Comparison of ENCODE assay signal across 9 mouse cellular contexts in genomic region chr5:65156853-65157252, GRCm38 (mm10). TPM values are rescaled to one million over a fixed set of nuclear protein-coding genes. Genes with fewer than 3 reads are reported as not detected.
DNase-seq lines count a peak whose midpoint lies in the region; ATAC-seq and TF ChIP-seq lines count a peak whose summit lies in the region.
"Had no signal": no experiment of that assay in that cellular context is flagged by ENCODE, and none has a peak within 500 bp of the region (broad histone marks: within the 10 kb centered on the region; RNA-seq: fewer than 3 reads in every experiment).

No protein-coding gene starts in this region.

- no peaks in the 10 kb centered on the region for H3K9me3 ChIP-seq in hindbrain, embryonic 11.5 days (ENCODE audit: control insufficient read depth, low read length)
- H3K9me3 ChIP-seq in hindbrain, embryonic 13.5 days: no peaks in the 10 kb centered on the region
- no peaks in the 10 kb centered on the region for H3K9me3 ChIP-seq in E14TG2a.4 (ENCODE audit: low read length)
- H3K9me3 ChIP-seq: embryonic facial prominence, embryonic 13.5 days had no signal

- TF ChIP-seq CTCF in E14TG2a.4 (conservative IDR thresholded peaks at IDR 0.05; ENCODE audit: low read length): peak; percentile 97
- peak; percentile 49; the same call in 1 of the 2 replicates for TF ChIP-seq CTCF in spleen, adult 2 months (IDR thresholded peaks at IDR 0.05; ENCODE audit: extremely low read depth, insufficient read depth, insufficient read length, insufficient replicate concordance)

- TF ChIP-seq POLR2A in spleen, adult 2 months (IDR thresholded peaks at IDR 0.05; ENCODE audit: low read depth, low read length): no peak

- no peaks in the 10 kb centered on the region for H3K36me3 ChIP-seq in hindbrain, embryonic 11.5 days (ENCODE audit: control insufficient read depth, insufficient read depth, low read length)
- H3K36me3 ChIP-seq in hindbrain, embryonic 13.5 days: peaks cover 43% of the 10 kb centered on the region
- no peaks in the 10 kb centered on the region for H3K36me3 ChIP-seq in E14TG2a.4 (ENCODE audit: insufficient read depth, low read length)
- peaks cover 2% of the 10 kb centered on the region; the same call in 1 of the 2 replicates for H3K36me3 ChIP-seq in spleen, adult 2 months (ENCODE audit: control insufficient read depth, insufficient read depth, low read length)

- no peak overlapping the region for H3K9ac ChIP-seq in hindbrain, embryonic 11.5 days (ENCODE audit: low read depth, low read length)
- H3K9ac ChIP-seq in hindbrain, embryonic 13.5 days: no peak overlapping the region
- H3K9ac ChIP-seq: embryonic facial prominence, embryonic 13.5 days had no signal

- H3K27me3 ChIP-seq in hindbrain, embryonic 11.5 days (ENCODE audit: control insufficient read depth, insufficient read depth, low read length): no peaks in the 10 kb centered on the region
- H3K27me3 ChIP-seq in hindbrain, embryonic 13.5 days: no peaks in the 10 kb centered on the region
- peaks cover 2% of the 10 kb centered on the region; the same call in 1 of the 2 replicates for H3K27me3 ChIP-seq in E14TG2a.4 (ENCODE audit: insufficient read depth, low read length)
- H3K27me3 ChIP-seq in spleen, adult 2 months (ENCODE audit: control insufficient read depth, insufficient read depth, low read length): no peaks in the 10 kb centered on the region
- H3K27me3 ChIP-seq: embryonic facial prominence, embryonic 13.5 days had no signal

- DNase-seq in hindbrain, embryonic 11.5 days (ENCODE audit: low spot score): peak; percentile 44
- peak; percentile 32 for DNase-seq in c-Kit-positive CD71-positive TER-119-negative erythroid progenitor cells, embryonic 14.5 days (ENCODE audit: low read depth)
- peak; percentile 57 for DNase-seq in kidney, postnatal 10 days
- DNase-seq in spleen, adult 2 months (ENCODE audit: low read depth in 1 of 2, low spot score in 2 of 2): no peak
- DNase-seq in right cerebral cortex, postnatal 14 days: no peak
- no peak for DNase-seq in layer of hippocampus, adult 9-11 months

- 61% methylated on average over 2 of the region's 2 CpGs for WGBS in hindbrain, embryonic 11.5 days
- WGBS in hindbrain, embryonic 13.5 days: 71% methylated on average over 2 of the region's 2 CpGs
- 90% methylated on average over 2 of the region's 2 CpGs for WGBS in spleen, adult 2 months

- no peak overlapping the region for H3K4me3 ChIP-seq in hindbrain, embryonic 11.5 days (ENCODE audit: low read depth, low read length)
- no peak overlapping the region for H3K4me3 ChIP-seq in hindbrain, embryonic 13.5 days
- no peak overlapping the region for H3K4me3 ChIP-seq in E14TG2a.4 (replicated peaks; ENCODE audit: low read length)
- H3K4me3 ChIP-seq in spleen, adult 2 months (ENCODE audit: extremely low read depth, insufficient read depth, insufficient read length): no peak overlapping the region
- H3K4me3 ChIP-seq: embryonic facial prominence, embryonic 13.5 days had no signal

- no peak overlapping the region for H3K4me2 ChIP-seq in hindbrain, embryonic 11.5 days (replicated peaks; ENCODE audit: low read depth, low read length)
- no peak overlapping the region for H3K4me2 ChIP-seq in hindbrain, embryonic 13.5 days
- H3K4me2 ChIP-seq: embryonic facial prominence, embryonic 13.5 days had no signal

- no peak for ATAC-seq in hindbrain, embryonic 11.5 days (ENCODE audit: low FRiP score)
- no peak for ATAC-seq in hindbrain, embryonic 13.5 days (ENCODE audit: low FRiP score)

- no peaks in the 10 kb centered on the region for H3K4me1 ChIP-seq in hindbrain, embryonic 11.5 days (replicated peaks; ENCODE audit: control insufficient read depth, insufficient read depth, low read length)
- no peaks in the 10 kb centered on the region for H3K4me1 ChIP-seq in hindbrain, embryonic 13.5 days (replicated peaks)
- H3K4me1 ChIP-seq in E14TG2a.4 (replicated peaks; ENCODE audit: low read depth, low read length): peaks cover 17% of the 10 kb centered on the region
- H3K4me1 ChIP-seq in spleen, adult 2 months (ENCODE audit: control insufficient read depth, insufficient read depth, insufficient read length): no peaks in the 10 kb centered on the region
- H3K4me1 ChIP-seq: embryonic facial prominence, embryonic 13.5 days had no signal

- H3K27ac ChIP-seq in hindbrain, embryonic 11.5 days (ENCODE audit: low read depth, low read length): no peak overlapping the region
- no peak overlapping the region for H3K27ac ChIP-seq in hindbrain, embryonic 13.5 days
- H3K27ac ChIP-seq in spleen, adult 2 months (ENCODE audit: insufficient read depth, low read length): no peak overlapping the region
- H3K27ac ChIP-seq: embryonic facial prominence, embryonic 13.5 days had no signal

RNA-seq across cellular contexts. Expression of gene Wdr19, which starts 42.6 kb away (rescaled TPM):
- 13.9 and 14.0 TPM in 2 replicates for polyA plus RNA-seq in hindbrain, embryonic 11.5 days (2014; fragmentation: Nextera tagmentation; extraction: Ambion mirVana)
- 12.2 and 12.3 TPM in 2 replicates for polyA plus RNA-seq in hindbrain, embryonic 13.5 days (2015; fragmentation: Nextera tagmentation; extraction: Ambion mirVana)
- polyA plus RNA-seq in spleen, adult 2 months (2012; rRNA removed): 0.60 and 0.67 TPM in 2 replicates

RNA-seq across cellular contexts. Expression of gene Klhl5, which starts 49.5 kb away (rescaled TPM):
- 25.3 and 26.0 TPM in 2 replicates for polyA plus RNA-seq in hindbrain, embryonic 11.5 days (2014; fragmentation: Nextera tagmentation; extraction: Ambion mirVana)
- polyA plus RNA-seq in hindbrain, embryonic 13.5 days (2015; fragmentation: Nextera tagmentation; extraction: Ambion mirVana): 42.8 and 52.3 TPM in 2 replicates
- 15.1 and 18.3 TPM in 2 replicates for polyA plus RNA-seq in spleen, adult 2 months (2012; rRNA removed)

Comparison
In these comparisons a context has a peak if more than half of its experiments do, and no peak if none do; other contexts are left out.
1. DNase-seq: peak in hindbrain, embryonic 11.5 days (single experiment), c-Kit-positive CD71-positive TER-119-negative erythroid progenitor cells, embryonic 14.5 days (single experiment) and kidney, postnatal 10 days (single experiment); none in spleen, adult 2 months (0 of 2), right cerebral cortex, postnatal 14 days (single experiment) and layer of hippocampus, adult 9-11 months (single experiment).